Comparison of ENCODE assay signal across 8 mouse cellular contexts in the genomic region with DNA sequence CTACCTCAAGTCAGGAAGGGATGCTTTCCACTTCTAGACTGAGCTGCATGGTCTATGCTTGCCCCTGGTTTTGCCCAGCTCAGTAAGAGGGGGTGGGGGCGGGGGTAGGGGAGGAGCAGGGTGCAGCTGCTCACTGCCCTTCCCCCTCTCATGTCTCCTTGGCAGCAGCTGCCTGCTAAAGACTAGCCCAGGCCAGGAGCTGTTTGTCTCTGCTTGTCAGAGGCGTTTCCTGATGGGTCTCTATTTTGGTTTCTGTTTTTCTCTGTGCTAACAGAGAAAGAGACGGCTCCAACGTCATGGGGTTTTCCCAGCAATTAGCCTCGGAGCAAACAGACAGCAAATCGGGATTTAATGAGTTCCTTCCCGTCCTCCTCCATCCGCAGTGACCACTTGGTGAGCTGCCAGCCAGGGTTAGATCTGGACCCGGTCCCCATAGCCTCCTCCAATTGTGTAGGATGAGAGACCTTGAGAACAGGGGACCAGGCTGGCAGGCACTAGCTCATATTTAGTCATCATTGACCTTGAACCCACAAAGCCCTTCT.
DNase-seq lines count a peak whose midpoint lies in the region.

No protein-coding gene starts in this region.

- peaks cover 89% of the 10 kb centered on the region for H3K4me1 ChIP-seq in megakaryocyte, embryonic 14.5 days

- peak; percentile 82 for DNase-seq in Muller cell, postnatal 12 days (ENCODE audit: inconsistent ontology term)
- peak; percentile 88 to 89 for DNase-seq in cerebellum, postnatal 10 days
- peak; percentile 71 for DNase-seq in gastrocnemius, postnatal 10 days
- peak; percentile 94 for DNase-seq in induced T-regulatory cell, adult 2 months (ENCODE audit: low read depth)
- DNase-seq in left cerebral cortex, postnatal 14 days (ENCODE audit: low spot score in 2 of 2), result peak; percentile 61 to 79
- peak; percentile 73 to 87 for DNase-seq in right cerebral cortex, postnatal 10 days (ENCODE audit: low spot score in 2 of 2)
- DNase-seq in urinary bladder, postnatal 36 days (ENCODE audit: low spot score in 2 of 2), result peak; percentile 71 to 73

- H3K36me3 ChIP-seq in megakaryocyte, embryonic 14.5 days (replicated peaks; ENCODE audit: low read length), result peaks cover 97% of the 10 kb centered on the region

- H3K4me3 ChIP-seq in megakaryocyte, embryonic 14.5 days (replicated peaks), result peak overlapping the region; percentile 89

- H3K27me3 ChIP-seq in megakaryocyte, embryonic 14.5 days (replicated peaks), result no peaks in the 10 kb centered on the region

- intact Hi-C loops in left cerebral cortex, postnatal 14 days (cut with DNase I), result no loop called here

- no peaks in the 10 kb centered on the region for H3K9me3 ChIP-seq in megakaryocyte, embryonic 14.5 days

Comparison
In these comparisons a context has a peak if more than half of its experiments do, and no peak if none do; other contexts are left out.
1. Peak in every context shown above with its lines: DNase-seq and H3K4me3 ChIP-seq.